Mouse (Mus musculus) CD4-positive naive resting alpha-beta T cell, adult 76 days (primary cell): Measurements from ENCODE around the gene Rpl5. TPM values are rescaled to one million over a fixed set of nuclear protein-coding genes. Genes with fewer than 3 reads are reported as not detected.

Experiments used
- total RNA-seq: library from RNA; stranded (reverse); gene quantifications from one replicate; pipeline ENCODE4 v1.2.4, GENCODE M21; 2023

Gene Rpl5
- total RNA-seq: 258 TPM

GRCm38 (mm10) chr5:107900206-107901013, at the start of gene Rpl5:
Rpl5 (plus strand) TSS chr5:107900502.

GRCm38 (mm10) chr5:107874561-107875260, 25.6 kb upstream of the Rpl5 start, which contains the start of gene Evi5:
Evi5 (minus strand) TSS chr5:107875107.

Other genes with a start within 250 kb of the Rpl5 start
- 24.3 TPM for gene Gfi1, start 174.5 kb upstream of the Rpl5 start, total RNA-seq
- gene Ube2d2b, start 70.4 kb upstream of the Rpl5 start, total RNA-seq: not detected
- 6.7 TPM for gene Evi5, start 25.4 kb upstream of the Rpl5 start, total RNA-seq
- gene Fam69a, start 86.6 kb downstream of the Rpl5 start, total RNA-seq: 56.3 TPM
- gene Mtf2, start 165.2 kb downstream of the Rpl5 start, total RNA-seq: 95.0 TPM
- 43.6 TPM for gene Tmed5, start 232.1 kb downstream of the Rpl5 start, total RNA-seq
- gene Ccdc18, start 232.4 kb downstream of the Rpl5 start, total RNA-seq: 0.64 TPM